Mouse (Mus musculus) limb, embryonic 14.5 days (tissue): ENCODE measurements at regions not wholly inside any gene's neighbourhood (a gene's known extent, or its start where the extent isn't known, plus 50 kb on each side); places are given as distances from the start of the nearest gene placed in this dataset.

Source experiments
- ATAC-seq: fragments of 200-750 bp; cut with Nextera tagmentation; 2 replicates; pipeline ENCODE4 v1.8.0; 2017; ENCODE audit warnings: low read depth, moderate number of reproducible peaks, moderate TSS enrichment; ENCODE audit not compliant: low FRiP score
- DNase-seq: peaks from one replicate; pipeline ENCODE4 v3.0.0-alpha.2; 2015; ENCODE audit warnings: low spot score
- H3K27ac ChIP-seq: fragments of 300-500 bp; sonication (generic); replicated peaks from 2 replicates; pipeline ENCODE4 v1.5.1; 2014; ENCODE audit warnings: low read depth, mild to moderate bottlenecking, low read length, moderate library complexity, mixed read lengths
- H3K27me3 ChIP-seq: fragments of 300-500 bp; sonication (generic); 2 replicates; pipeline ENCODE4 v1.6.1; 2014; ENCODE audit warnings: low read length, mixed read lengths; ENCODE audit not compliant: control insufficient read depth, insufficient read depth
- H3K36me3 ChIP-seq: fragments of 300-500 bp; sonication (generic); 2 replicates; pipeline ENCODE4 v1.6.1; 2014; ENCODE audit warnings: mild to moderate bottlenecking, low read length, moderate library complexity, mixed read lengths; ENCODE audit not compliant: control insufficient read depth, insufficient read depth
- H3K4me1 ChIP-seq: fragments of 300-500 bp; sonication (generic); 2 replicates; pipeline ENCODE4 v1.6.1; 2014; ENCODE audit warnings: antibody characterized with exemption, low read length, mixed read lengths; ENCODE audit not compliant: control insufficient read depth, insufficient read depth
- H3K4me2 ChIP-seq: fragments of 300-500 bp; sonication (generic); replicated peaks from 2 replicates; pipeline ENCODE4 v1.6.1; 2014; ENCODE audit warnings: low read depth, mild to moderate bottlenecking, low read length, moderate library complexity; ENCODE audit not compliant: severe bottlenecking
- H3K4me3 ChIP-seq: fragments of 300-500 bp; sonication (generic); replicated peaks from 2 replicates; pipeline ENCODE4 v1.5.1; 2014; ENCODE audit warnings: low read length
- H3K9ac ChIP-seq: fragments of 300-500 bp; sonication (generic); 2 replicates; pipeline ENCODE4 v1.6.1; 2014; ENCODE audit warnings: mild to moderate bottlenecking, low read depth, low read length, moderate library complexity; ENCODE audit not compliant: severe bottlenecking
- H3K9me3 ChIP-seq: fragments of 300-500 bp; sonication (generic); 2 replicates; pipeline ENCODE4 v1.6.1; 2016; ENCODE audit warnings: low read length; ENCODE audit not compliant: control insufficient read depth
- POLR2A ChIP-seq: fragments of 200-500 bp; IDR thresholded peaks from 2 replicates; pipeline ENCODE4 v1.8.0; 2012; ENCODE audit warnings: inconsistent platforms, mild to moderate bottlenecking, moderate library complexity, borderline replicate concordance; ENCODE audit not compliant: insufficient read depth, insufficient read length; ENCODE audit errors: extremely low read depth
- WGBS: fragments of 180-500 bp; shearing (Covaris S2); extraction: QIAGEN DNeasy Blood & Tissue Kit; methylation state at CpG from one replicate; pipeline ENCODE4 v1.1.7; 2014; 5-methylcytosine and 5-hydroxymethylcytosine counted together

DNA sequence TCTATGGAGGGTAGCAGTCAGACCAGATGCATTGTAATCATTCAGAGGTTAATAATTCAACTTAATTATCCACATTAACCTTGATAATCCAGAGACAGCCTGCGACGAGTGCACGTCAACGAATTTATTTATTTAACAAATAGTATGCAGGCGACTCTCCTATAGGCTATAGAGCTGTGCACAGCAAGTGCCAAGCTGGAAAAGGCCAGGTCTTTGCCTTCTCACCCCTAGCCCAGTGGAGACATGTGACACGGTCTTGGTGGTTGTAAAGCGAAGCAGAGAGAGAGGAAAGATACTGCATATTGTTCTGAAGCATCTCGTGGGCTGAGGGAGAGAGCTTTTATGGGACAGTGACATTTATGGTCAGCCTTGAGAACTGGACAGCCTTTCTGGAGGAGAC lies 146.7 kb downstream of the Fam43a start:
- Histone ChIP-seq H3K9ac (no peak overlapping the region), H3K27ac (no peak overlapping the region), H3K4me2 (no peak overlapping the region), H3K4me1 (peaks cover 17% of the 10 kb centered on the region), H3K4me3 (no peak overlapping the region), H3K9me3 (no peaks in the 10 kb centered on the region), H3K36me3 (no peaks in the 10 kb centered on the region), H3K27me3 (no peaks in the 10 kb centered on the region)
- WGBS = 33% methylated on average over 8 of the region's 8 CpGs
- ATAC-seq = no peak
- no peak for DNase-seq
- no peak for TF ChIP-seq POLR2A

DNA sequence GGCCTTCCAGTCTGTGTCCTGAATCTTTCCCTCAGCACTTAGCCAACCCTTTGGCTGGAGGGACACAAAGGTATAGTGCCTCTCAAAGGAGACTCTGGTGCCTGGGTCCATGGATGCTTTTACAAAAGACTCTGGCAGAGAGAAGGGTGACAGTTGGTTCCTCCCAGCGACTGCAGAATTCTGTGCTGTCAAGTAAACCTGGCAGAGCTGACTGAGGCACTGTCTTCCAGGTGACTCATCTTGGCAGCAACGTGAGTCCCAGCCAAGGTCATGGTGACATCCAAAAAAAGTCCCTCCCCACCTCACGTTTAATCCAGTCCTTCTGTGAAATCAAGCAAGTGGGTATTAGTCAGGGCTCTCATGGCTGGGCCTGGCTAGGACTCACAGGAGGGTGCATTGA lies 150.3 kb downstream of the Fam43a start:
- Histone ChIP-seq H3K36me3 (no peaks in the 10 kb centered on the region), H3K4me1 (peaks cover 14% of the 10 kb centered on the region; the same call in 1 of the 2 replicates), H3K27me3 (no peaks in the 10 kb centered on the region), H3K9ac (no peak overlapping the region), H3K9me3 (no peaks in the 10 kb centered on the region), H3K27ac (no peak overlapping the region), H3K4me2 (no peak overlapping the region), H3K4me3 (no peak overlapping the region)
- WGBS = 70% methylated on average over 3 of the region's 3 CpGs
- TF ChIP-seq POLR2A = no peak
- ATAC-seq (no peak), DNase-seq (no peak)

DNA sequence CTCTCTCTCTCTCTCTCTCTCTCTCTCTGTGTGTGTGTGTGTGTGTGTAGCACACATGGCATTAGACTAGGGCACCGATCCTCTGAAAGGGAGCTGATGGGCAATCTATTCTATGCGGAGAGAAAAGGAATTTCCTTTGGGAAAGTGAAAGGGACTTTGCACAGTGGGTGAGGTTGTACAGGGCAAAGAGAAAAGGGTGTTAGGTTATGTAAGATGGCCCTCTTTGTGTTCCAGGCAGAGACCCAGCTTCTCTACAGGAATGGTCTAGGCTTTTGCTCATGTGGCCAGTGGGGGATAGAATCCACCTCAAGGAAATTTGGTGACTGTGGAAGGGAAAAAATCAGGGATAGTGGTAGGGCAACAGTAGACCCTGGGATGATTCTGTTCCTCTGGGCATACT lies 156.2 kb downstream of the Fam43a start:
- 95% methylated on average over 2 of the region's 2 CpGs for whole genome bisulfite sequencing
- TF ChIP-seq POLR2A = no peak

DNA sequence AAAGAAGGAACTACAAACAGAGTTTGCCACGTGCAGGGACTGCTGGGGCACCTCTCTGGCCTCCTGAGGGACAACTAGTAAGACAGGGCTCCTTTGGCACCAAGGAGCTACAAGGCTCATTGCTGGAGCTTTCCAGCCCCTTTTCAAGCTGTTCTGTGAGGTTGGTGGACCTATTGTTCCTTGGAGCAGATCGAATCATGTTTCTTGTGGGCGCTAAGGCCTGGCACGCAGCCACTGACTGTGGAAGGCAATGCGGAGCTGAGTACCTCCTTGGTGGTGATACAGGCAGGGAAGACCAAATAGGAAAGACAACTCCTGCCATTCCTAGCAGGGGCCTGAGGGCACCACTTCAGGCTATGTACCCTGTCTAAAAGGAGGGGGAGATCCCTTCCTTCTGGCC lies 157.2 kb downstream of the Fam43a start:
- H3K9ac ChIP-seq = no peak overlapping the region
- 82% methylated on average over 5 of the region's 5 CpGs for WGBS
- H3K4me2 ChIP-seq = no peak overlapping the region
- H3K27ac ChIP-seq = no peak overlapping the region
- no peaks in the 10 kb centered on the region for H3K27me3 ChIP-seq
- no peak for TF ChIP-seq POLR2A
- H3K9me3 ChIP-seq = no peaks in the 10 kb centered on the region
- H3K4me3 ChIP-seq = no peak overlapping the region
- H3K4me1 ChIP-seq = peaks cover 9% of the 10 kb centered on the region; the same call in 1 of the 2 replicates
- DNase-seq = no peak
- no peaks in the 10 kb centered on the region for H3K36me3 ChIP-seq
- ATAC-seq = no peak

More for the DNA sequence above, 156.2 kb downstream of the Fam43a start:
- H3K4me1 ChIP-seq = 0 out of 2 replicates have a peak, but pooled peaks cover 4% of the 10 kb centered on the region
- H3K9me3 ChIP-seq = no peaks in the 10 kb centered on the region
- DNase-seq (no peak), ATAC-seq (no peak)
- no peak overlapping the region for H3K4me2 ChIP-seq
- H3K4me3 ChIP-seq = no peak overlapping the region
- no peaks in the 10 kb centered on the region for H3K36me3 ChIP-seq
- H3K9ac ChIP-seq = no peak overlapping the region
- no peak overlapping the region for H3K27ac ChIP-seq
- no peaks in the 10 kb centered on the region for H3K27me3 ChIP-seq

DNA sequence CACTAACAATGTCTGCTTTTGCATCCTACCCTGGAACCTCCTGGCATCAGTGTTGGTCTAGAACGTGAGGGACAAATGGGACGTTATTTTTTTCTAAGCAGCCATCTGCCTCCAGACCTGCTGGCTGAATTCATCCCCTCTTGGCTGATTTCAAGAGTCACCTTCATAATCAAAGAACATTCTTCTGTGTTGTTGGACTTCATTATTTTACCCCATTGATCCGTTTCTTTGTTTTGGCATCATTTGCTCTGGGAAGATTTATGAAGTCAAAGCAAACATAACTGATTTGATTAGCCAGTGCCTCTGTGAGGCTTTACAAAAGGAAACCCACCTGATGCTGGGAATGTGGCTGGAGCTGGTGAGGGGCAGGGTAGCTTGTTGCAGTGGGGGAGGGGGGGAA lies 158.0 kb downstream of the Fam43a start:
- Histone ChIP-seq H3K4me1 (peaks cover 8% of the 10 kb centered on the region; the same call in 1 of the 2 replicates), H3K36me3 (no peaks in the 10 kb centered on the region), H3K27ac (no peak overlapping the region), H3K27me3 (no peaks in the 10 kb centered on the region), H3K4me2 (no peak overlapping the region), H3K9ac (no peak overlapping the region), H3K4me3 (no peak overlapping the region), H3K9me3 (no peaks in the 10 kb centered on the region)
- TF ChIP-seq POLR2A = no peak
- no peak for DNase-seq
- WGBS = 77% methylated on average over 3 of the region's 3 CpGs
- no peak for ATAC-seq

DNA sequence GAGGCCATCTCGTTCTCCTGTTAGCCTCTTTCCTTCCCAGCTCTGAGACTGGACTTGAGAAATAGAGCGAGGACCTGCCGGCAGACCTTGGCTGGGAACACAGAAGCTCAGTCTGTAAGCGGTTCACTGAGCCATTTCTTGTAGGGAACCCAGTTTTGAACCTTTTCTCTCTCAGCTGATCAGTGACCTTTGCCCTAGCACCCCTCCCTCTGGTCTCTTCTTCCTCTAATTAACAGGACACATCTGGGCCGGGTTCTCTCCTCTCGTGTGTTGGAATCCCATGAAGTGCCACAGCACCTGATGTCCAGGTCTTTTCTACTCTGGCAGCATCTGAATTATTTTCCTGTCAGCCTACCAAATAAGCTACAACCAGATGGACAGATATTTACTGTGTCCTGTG lies 158.5 kb downstream of the Fam43a start:
- H3K4me1 ChIP-seq = peaks cover 8% of the 10 kb centered on the region; the same call in 1 of the 2 replicates
- H3K27me3 ChIP-seq = no peaks in the 10 kb centered on the region
- DNase-seq (no peak), ATAC-seq (no peak)
- no peak overlapping the region for H3K27ac ChIP-seq
- H3K36me3 ChIP-seq = no peaks in the 10 kb centered on the region
- H3K4me2 ChIP-seq = no peak overlapping the region
- H3K4me3 ChIP-seq = no peak overlapping the region
- H3K9me3 ChIP-seq = no peaks in the 10 kb centered on the region
- TF ChIP-seq POLR2A = no peak
- H3K9ac ChIP-seq = no peak overlapping the region
- WGBS = 71% methylated on average over 6 of the region's 6 CpGs
